Mouse (Mus musculus): ENCODE data around the gene Shb. TPM values are rescaled to one million over a fixed set of nuclear protein-coding genes. Genes with fewer than 3 reads are reported as not detected.

Shb gene
- polyA plus RNA-seq, 1 experiment from 2014 or later, result 3.5 TPM

- Histone ChIP-seq H3K9me3 (replicated peaks; ENCODE audit: control insufficient read depth, low read length, poor library complexity, severe bottlenecking) (no peaks in the 10 kb centered on the region), H3K27ac (ENCODE audit: low read length) (no peak overlapping the region), H3K36me3 (ENCODE audit: control insufficient read depth, insufficient read depth, low read length) (no peaks in the 10 kb centered on the region), H3K4me2 (ENCODE audit: low read length) (no peak overlapping the region), H3K4me3 (ENCODE audit: low read depth, low read length) (no peak overlapping the region), H3K4me1 (ENCODE audit: control insufficient read depth, insufficient read depth, low read length) (peaks cover 14% of the 10 kb centered on the region), H3K27me3 (ENCODE audit: control insufficient read depth, insufficient read depth, low read depth, low read length) (no peaks in the 10 kb centered on the region), H3K9ac (ENCODE audit: low read depth, low read length) (no peak overlapping the region)
- no peak for ATAC-seq
- 86% methylated on average over 10 of the region's 10 CpGs for WGBS
These were observed 109.6 kb downstream of the Shb start for GRCm38 (mm10) chr4:45422640-45423039.

DNA sequence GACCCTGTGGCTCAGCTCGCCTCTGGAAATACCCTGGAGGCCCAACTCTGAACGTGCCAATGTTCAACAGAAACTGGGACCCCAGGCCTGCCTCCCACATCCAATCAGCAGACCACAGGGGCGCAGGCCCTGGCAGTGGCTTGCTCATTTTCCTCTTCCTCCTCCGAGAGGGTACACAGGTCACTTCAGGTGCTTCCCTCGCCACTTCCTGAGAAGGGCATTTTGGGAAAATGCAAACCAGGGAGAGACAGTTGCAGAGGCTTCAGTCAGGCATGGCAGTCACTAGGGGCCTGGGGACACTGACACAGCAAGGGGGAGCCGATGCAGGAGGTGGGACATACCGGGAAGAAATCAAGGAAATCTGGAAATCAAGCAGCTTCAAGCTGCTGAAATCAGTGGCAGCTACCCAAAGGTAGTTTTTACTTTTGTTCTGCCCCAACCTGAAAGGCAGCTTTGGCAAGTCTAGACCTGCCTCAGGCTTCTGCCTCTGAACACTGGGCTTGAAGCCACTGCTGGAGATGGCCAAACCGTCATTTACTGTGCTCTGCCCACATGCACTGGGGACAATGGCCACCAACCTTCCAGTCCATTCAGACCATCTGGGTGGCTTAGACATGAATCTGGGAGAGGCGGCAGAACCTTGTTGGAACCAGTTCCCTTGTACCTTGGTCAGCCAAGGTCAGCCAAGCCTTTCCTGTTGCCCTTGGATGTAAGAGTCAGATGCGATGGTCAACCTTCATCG lies 110.6 kb downstream of the Shb start:
- H3K9ac ChIP-seq (ENCODE audit: low read depth, low read length), result no peak overlapping the region

GRCm38 (mm10) chr4:45420733-45421132 lies 111.5 kb downstream of the Shb start:
- no peaks in the 10 kb centered on the region for H3K9me3 ChIP-seq (replicated peaks; ENCODE audit: control insufficient read depth, low read length, poor library complexity, severe bottlenecking)
- H3K4me3 ChIP-seq (ENCODE audit: low read depth, low read length), result no peak overlapping the region
- H3K27me3 ChIP-seq (ENCODE audit: control insufficient read depth, insufficient read depth, low read depth, low read length), result no peaks in the 10 kb centered on the region
- 0 out of 2 replicates have a peak overlapping the region, but pooled peaks have one; percentile 46 for H3K9ac ChIP-seq (ENCODE audit: low read depth, low read length)
- no peaks in the 10 kb centered on the region for H3K36me3 ChIP-seq (ENCODE audit: control insufficient read depth, insufficient read depth, low read length)
- peaks cover 10% of the 10 kb centered on the region for H3K4me1 ChIP-seq (ENCODE audit: control insufficient read depth, insufficient read depth, low read length)
- ATAC-seq, result no peak
- H3K4me2 ChIP-seq (ENCODE audit: low read length), result no peak overlapping the region
- no peak overlapping the region; the same call in 1 of the 2 replicates for H3K27ac ChIP-seq (ENCODE audit: low read length)
- 37% methylated on average over 3 of the region's 3 CpGs for WGBS

More for the DNA sequence above, 110.6 kb downstream of the Shb start:
- Histone ChIP-seq H3K4me1 (ENCODE audit: control insufficient read depth, insufficient read depth, low read length) (peaks cover 10% of the 10 kb centered on the region), H3K9me3 (replicated peaks; ENCODE audit: control insufficient read depth, low read length, poor library complexity, severe bottlenecking) (no peaks in the 10 kb centered on the region), H3K4me2 (ENCODE audit: low read length) (no peak overlapping the region), H3K27ac (ENCODE audit: low read length) (0 out of 2 replicates have a peak overlapping the region, but pooled peaks have one; percentile 28), H3K4me3 (ENCODE audit: low read depth, low read length) (no peak overlapping the region), H3K27me3 (ENCODE audit: control insufficient read depth, insufficient read depth, low read depth, low read length) (no peaks in the 10 kb centered on the region), H3K36me3 (ENCODE audit: control insufficient read depth, insufficient read depth, low read length) (no peaks in the 10 kb centered on the region)
- no peak for ATAC-seq
- WGBS, result 68% methylated on average over 11 of the region's 11 CpGs

DNA sequence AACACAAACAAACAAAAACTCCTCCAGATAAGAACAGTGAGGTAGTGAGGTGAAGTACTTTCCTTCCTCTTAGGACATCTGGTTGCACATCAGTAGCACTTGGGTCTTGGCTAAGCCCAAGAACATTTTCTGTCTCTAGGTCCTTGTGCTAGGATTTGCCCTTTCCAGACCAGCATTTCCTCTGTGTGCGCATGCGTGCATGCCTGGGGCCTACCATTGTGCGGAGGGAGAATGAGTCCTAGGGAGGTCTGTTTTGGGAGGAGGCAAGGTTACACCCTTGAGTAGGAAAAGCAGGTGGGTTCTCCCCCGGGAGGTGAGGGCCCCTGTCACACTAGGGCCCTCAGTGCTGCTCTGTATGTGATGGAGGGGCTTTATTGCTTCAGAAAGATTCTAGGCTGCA lies 113.2 kb downstream of the Shb start:
- ATAC-seq, result 0 out of 2 replicates have a peak, but pooled peaks have one; percentile 9
- Histone ChIP-seq H3K36me3 (ENCODE audit: control insufficient read depth, insufficient read depth, low read length) (no peaks in the 10 kb centered on the region), H3K4me2 (ENCODE audit: low read length) (no peak overlapping the region), H3K4me3 (ENCODE audit: low read depth, low read length) (no peak overlapping the region), H3K27ac (ENCODE audit: low read length) (no peak overlapping the region), H3K4me1 (ENCODE audit: control insufficient read depth, insufficient read depth, low read length) (peaks cover 10% of the 10 kb centered on the region), H3K9me3 (replicated peaks; ENCODE audit: control insufficient read depth, low read length, poor library complexity, severe bottlenecking) (no peaks in the 10 kb centered on the region), H3K27me3 (ENCODE audit: control insufficient read depth, insufficient read depth, low read depth, low read length) (no peaks in the 10 kb centered on the region), H3K9ac (ENCODE audit: low read depth, low read length) (no peak overlapping the region)
- WGBS, result 78% methylated on average over 4 of the region's 4 CpGs

- H3K9ac ChIP-seq (ENCODE audit: low read depth, low read length), result 0 out of 2 replicates have a peak overlapping the region, but pooled peaks have one; percentile 37
- H3K36me3 ChIP-seq (ENCODE audit: control insufficient read depth, insufficient read depth, low read length), result no peaks in the 10 kb centered on the region
- H3K4me1 ChIP-seq (ENCODE audit: control insufficient read depth, insufficient read depth, low read length), result peaks cover 10% of the 10 kb centered on the region
- H3K4me3 ChIP-seq (ENCODE audit: low read depth, low read length), result no peak overlapping the region
- 10% methylated on average over 10 of the region's 11 CpGs for WGBS
- no peaks in the 10 kb centered on the region for H3K9me3 ChIP-seq (replicated peaks; ENCODE audit: control insufficient read depth, low read length, poor library complexity, severe bottlenecking)
- H3K27me3 ChIP-seq (ENCODE audit: control insufficient read depth, insufficient read depth, low read depth, low read length), result no peaks in the 10 kb centered on the region
- peak; percentile 41; the same call in 1 of the 2 replicates for ATAC-seq
- H3K27ac ChIP-seq (ENCODE audit: low read length), result no peak overlapping the region
- peak overlapping the region; percentile 40 for H3K4me2 ChIP-seq (ENCODE audit: low read length)
These were observed 113.9 kb downstream of the Shb start for GRCm38 (mm10) chr4:45418229-45418950.

DNA sequence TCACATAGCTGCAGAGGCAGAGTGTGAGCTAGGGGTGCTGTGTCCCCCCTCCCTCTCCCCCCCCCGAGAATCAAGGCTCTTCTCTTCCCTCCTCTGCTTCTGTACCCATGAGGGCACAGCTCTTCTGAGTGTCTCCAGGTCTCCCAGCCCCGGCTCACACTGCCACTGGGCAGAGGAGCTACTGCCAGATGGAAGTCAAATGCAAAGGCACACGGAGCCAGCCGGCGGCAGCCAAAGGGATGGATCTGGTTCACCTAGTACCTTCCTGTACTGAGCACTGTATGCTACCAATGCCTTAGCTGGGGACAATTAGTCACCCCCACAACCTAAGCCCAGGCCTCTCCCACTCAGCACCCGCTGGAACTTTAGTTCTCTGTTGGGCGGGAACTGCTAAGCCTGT lies 116.0 kb downstream of the Shb start:
- Histone ChIP-seq H3K9ac (ENCODE audit: low read depth, low read length) (no peak overlapping the region), H3K4me3 (ENCODE audit: low read depth, low read length) (no peak overlapping the region), H3K36me3 (ENCODE audit: control insufficient read depth, insufficient read depth, low read length) (no peaks in the 10 kb centered on the region), H3K27ac (ENCODE audit: low read length) (no peak overlapping the region), H3K27me3 (ENCODE audit: control insufficient read depth, insufficient read depth, low read depth, low read length) (no peaks in the 10 kb centered on the region), H3K9me3 (replicated peaks; ENCODE audit: control insufficient read depth, low read length, poor library complexity, severe bottlenecking) (no peaks in the 10 kb centered on the region), H3K4me1 (ENCODE audit: control insufficient read depth, insufficient read depth, low read length) (peaks cover 8% of the 10 kb centered on the region), H3K4me2 (ENCODE audit: low read length) (no peak overlapping the region)
- ATAC-seq, result no peak
- 74% methylated on average over 7 of the region's 7 CpGs for WGBS

DNA sequence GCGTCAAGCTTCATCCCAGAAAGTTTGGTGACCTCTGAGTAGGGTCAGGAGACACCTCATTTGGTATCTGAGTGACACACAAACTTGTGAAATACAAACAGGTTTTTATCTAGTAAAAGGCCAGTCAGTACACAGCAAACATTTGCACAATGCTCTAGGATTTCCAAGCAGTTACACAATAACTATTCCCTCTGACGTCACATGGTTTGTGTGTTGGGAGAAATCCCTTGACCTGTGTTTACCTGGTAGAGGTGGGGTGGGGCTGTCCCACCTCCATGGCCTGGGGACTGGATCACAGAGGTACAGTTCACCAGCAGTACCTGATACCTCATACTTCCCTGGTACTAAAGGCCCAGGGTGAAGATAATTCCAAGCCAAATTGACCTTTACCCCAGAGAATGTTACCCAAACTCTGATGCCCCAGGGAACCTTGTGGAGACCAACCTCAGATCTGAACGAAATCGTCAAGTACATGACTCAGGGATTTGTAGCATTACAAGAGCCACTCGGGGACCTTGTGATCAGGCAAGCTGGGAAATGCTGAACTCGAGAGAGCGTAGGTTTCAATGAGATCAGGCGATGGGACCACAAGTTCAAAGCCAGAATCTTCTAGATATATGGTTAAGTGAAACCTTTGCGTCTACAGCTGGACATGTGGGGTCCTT lies 118.5 kb downstream of the Shb start:
- Histone ChIP-seq H3K27ac (ENCODE audit: low read length) (no peak overlapping the region), H3K27me3 (ENCODE audit: control insufficient read depth, insufficient read depth, low read depth, low read length) (no peaks in the 10 kb centered on the region), H3K9me3 (replicated peaks; ENCODE audit: control insufficient read depth, low read length, poor library complexity, severe bottlenecking) (no peaks in the 10 kb centered on the region), H3K4me3 (ENCODE audit: low read depth, low read length) (no peak overlapping the region), H3K4me2 (ENCODE audit: low read length) (no peak overlapping the region), H3K4me1 (ENCODE audit: control insufficient read depth, insufficient read depth, low read length) (peaks cover 4% of the 10 kb centered on the region), H3K9ac (ENCODE audit: low read depth, low read length) (no peak overlapping the region), H3K36me3 (ENCODE audit: control insufficient read depth, insufficient read depth, low read length) (no peaks in the 10 kb centered on the region)
- no peak for ATAC-seq
- WGBS, result 87% methylated on average over 9 of the region's 9 CpGs

- ATAC-seq, result no peak
- Histone ChIP-seq H3K4me2 (ENCODE audit: low read length) (no peak overlapping the region), H3K4me1 (ENCODE audit: control insufficient read depth, insufficient read depth, low read length) (peaks cover 1% of the 10 kb centered on the region), H3K27me3 (ENCODE audit: control insufficient read depth, insufficient read depth, low read depth, low read length) (no peaks in the 10 kb centered on the region), H3K4me3 (ENCODE audit: low read depth, low read length) (no peak overlapping the region), H3K9ac (ENCODE audit: low read depth, low read length) (no peak overlapping the region), H3K9me3 (replicated peaks; ENCODE audit: control insufficient read depth, low read length, poor library complexity, severe bottlenecking) (no peaks in the 10 kb centered on the region), H3K36me3 (ENCODE audit: control insufficient read depth, insufficient read depth, low read length) (no peaks in the 10 kb centered on the region), H3K27ac (ENCODE audit: low read length) (no peak overlapping the region)
- 73% methylated on average over 16 of the region's 16 CpGs for WGBS
These were observed 119.7 kb downstream of the Shb start for GRCm38 (mm10) chr4:45412433-45413192.
